Mouse (Mus musculus) skeletal muscle tissue, adult 2 months (tissue): Measurements from ENCODE around the gene Pde4dip.

Experiments
- DNase-seq: peaks from one replicate; pipeline ENCODE4 v3.0.0-alpha.2; 2012; ENCODE audit warnings: low read depth, low spot score

Gene Pde4dip

DNA sequence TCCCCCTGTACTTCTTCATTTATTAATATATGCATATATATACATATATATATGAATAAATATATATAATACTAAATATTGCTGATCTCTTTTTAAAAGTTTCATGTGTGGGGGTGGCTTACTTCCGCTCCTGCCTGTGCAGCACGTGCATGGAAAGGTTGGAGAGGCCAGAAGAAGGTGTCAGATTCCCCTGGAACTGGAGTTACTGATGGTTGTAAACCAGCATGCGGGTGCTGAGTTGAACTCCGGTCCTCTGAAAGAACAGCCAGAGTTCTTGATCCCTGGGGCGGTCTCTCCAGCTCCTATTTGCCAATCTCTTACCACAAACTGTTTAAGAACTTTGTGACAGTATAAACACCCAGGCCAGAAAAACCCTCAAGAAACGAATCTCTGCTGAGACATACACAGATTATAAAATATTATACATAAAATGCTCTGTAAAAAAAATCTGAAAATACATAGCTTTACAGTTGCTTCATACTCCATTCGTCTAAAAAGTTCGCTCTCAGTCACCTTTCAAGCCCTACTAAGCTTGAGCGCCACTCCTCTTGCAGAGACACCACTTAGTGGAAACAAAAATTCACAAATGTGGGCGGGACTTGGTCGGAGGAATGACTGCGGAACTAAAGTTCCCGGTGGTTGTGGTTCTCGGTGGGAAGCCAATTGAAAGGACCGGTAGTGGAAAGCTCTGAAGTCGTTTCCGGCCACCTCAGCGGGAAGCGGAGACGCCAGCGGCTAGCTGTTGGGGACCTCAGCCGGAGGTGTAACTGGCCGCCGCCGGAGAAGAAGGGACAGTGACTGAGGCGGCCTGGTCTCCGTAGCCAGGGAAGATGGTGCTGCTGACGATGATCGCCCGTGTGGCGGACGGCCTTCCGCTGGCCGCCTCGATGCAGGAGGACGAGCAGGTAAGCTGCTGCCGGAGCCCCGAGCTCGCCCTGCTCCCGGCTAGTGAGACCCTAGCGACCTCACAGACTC, 12.3 kb upstream of the Pde4dip start, which contains the start of gene Sec22b:
Gene Sec22b (plus strand): TSS at position 675 of the 975 bp plus-strand sequence.
- peak; percentile 81 for DNase-seq

DNA sequence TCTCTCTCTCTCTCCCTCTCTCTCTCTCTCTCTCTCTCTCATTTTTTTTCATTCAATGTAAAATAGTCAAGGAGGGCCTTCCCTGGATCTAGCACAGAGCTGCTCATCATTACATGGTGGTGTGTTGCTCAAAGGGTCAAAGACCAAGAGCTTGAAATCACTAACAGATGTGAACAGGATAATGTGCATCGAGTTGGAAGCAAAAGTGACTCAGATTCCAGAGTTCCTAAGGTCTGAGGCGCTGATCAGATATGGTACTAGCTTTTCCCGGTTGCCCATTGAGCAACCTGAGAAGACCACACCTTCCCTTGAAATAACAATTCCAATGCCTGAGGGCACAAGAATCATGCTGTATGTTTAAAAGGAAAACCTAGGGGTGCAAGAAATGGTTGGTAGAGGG, 9.9 kb upstream of the Pde4dip start:
- DNase-seq: no peak

DNA sequence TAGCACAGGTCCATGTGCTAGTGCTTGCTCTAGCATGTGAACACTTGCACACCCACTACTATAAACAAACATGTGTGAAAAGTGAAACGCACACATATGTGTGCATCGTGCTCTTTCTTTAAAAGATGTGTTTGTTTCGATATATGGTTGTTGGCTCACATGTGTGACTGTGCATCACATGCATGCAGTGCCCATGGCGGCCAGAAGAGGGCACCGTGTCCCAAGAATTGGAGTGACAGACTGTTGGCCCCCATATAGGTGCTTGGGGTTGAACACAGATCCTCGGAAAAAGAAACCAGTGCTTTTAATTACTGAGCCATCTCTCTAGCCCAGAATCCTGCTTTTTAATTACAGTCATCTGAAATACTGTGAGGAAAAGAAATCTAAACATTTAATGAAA, 6.2 kb upstream of the Pde4dip start:
- DNase-seq: no peak

DNA sequence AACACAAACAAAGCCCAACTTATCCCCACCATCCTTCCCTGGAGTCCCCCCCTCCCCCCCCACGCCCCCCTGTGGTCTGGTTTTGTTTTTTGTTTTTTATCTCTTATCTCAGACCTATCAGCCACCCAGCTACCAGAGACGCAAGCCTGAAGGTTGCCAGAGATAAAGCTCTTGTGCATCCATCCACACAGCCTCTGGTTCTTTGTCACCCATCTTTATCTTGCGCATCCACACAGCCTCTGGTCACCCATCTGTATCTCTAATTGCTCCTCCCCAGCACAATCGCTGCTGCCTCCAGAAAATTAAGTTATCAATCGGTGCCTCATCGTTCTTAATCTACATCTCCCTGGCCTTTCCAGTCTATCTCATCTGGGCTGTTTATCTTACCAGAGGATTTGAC, 1.7 kb upstream of the Pde4dip start:
- no peak for DNase-seq

DNA sequence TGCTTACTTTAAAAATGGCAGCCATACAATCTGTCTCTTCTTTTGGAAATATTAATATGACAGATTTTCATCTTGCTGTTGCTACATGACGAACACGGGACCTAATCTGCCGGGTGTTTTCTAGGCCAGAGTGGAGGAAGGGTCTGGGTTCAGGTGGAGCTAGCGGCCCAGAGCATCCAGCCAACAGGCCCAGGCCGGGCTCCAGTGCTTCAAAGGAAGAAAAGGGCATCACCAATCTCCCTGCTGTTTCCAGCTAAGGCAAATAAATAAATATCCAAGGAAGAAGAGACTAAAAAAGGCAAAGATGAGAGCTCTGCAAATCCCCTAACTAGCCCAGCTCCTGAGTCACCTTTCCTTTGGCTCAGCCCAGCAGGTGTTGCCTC, 731 bp downstream of the Pde4dip start:
- DNase-seq: no peak

DNA sequence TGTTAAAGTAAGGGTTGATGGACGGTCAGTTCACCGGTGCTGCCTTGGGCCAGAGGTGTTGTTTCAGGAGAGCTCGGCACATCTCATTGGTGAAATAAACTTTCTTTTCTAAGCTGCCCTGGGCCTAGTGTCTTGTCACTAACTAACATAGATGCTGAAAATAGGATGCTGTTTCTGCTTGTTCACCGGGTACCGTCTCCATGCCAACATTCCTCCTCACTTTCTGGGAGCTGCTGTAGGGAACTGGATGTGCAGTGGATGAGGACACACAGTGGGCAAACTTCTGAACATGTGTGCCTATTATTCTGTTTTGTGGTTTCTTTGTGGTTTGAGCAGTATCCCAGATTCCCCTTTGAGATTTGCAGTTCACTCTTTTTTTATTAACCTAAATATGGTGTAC, 6.9 kb downstream of the Pde4dip start:
- DNase-seq: no peak

DNA sequence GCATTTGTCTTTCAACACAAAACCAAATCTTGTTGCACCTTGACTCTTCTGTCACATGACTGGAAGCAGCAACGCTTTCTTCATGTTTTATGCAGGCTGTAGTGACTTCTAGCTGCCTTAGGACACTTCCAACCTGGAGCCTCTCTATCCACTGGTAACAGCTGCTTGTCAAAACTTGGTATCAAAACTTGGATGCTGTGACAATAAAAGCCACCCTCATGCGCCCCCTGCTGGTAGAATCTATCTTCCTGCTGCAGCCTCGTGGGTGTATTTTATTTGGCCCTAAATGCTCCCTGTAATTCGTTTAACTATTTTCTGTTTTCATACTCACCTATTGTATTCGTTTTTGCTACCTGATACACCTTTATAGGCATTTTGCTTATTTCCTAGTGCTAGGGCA, 9.3 kb downstream of the Pde4dip start:
- DNase-seq: peak; percentile 68

DNA sequence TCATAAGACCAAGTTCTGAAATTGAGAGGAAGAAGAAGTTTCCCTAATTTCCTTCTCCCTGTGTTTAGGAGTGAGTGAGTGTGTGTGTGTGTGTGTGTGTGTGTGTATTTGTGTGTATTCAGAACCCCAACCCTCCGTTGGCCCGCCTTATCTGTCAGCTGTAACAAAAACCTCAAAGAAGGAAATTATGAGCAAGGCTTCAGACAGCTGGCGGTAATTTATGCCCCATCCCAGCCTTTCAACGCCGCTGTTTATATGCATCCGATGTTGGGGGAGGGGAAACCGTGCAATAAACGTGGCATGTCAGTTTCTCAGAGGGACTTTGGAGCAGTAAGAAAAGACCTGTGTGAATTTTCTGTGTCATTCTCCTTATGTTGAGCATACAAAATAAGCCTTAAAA, 12.2 kb downstream of the Pde4dip start:
- DNase-seq: no peak

DNA sequence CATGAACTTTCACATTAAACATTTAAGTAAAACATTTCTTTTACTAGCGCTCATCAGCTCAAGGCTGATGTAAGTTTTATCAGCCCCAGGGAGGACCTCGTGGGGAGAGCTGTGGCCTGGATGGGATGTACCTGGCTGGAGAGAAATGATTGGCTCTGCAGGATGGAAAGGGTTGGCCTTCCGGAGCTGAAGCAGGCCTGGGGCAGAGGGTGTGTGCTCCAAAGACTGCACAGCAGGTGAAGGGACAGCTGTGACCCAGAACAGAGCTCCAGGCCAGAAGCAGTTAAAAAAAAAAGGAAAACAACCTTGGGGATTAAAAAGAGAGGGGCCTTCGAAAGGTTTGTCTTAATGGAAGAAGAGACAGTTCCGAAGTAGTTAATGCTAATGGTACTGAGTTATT, 13.7 kb downstream of the Pde4dip start:
- no peak for DNase-seq

DNA sequence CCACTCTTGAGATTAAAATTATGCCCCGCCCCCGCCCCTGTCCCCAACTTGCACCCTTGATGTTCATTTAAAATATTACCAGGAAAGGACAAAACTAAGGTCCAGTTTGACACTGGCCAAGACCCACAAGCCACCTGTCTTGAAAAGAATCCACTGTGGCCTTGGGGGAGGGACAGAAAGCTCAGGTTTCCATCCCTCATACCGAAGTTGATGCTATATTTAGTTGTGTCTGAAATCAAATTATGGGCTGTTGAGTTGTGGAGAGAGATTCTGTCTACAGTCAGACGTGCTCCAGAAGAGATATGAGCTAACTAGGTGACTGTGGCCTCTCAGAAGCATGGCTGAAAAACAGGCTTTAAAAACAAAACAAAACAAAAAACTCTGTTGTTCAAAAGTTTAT, 18.8 kb downstream of the Pde4dip start:
- DNase-seq: peak; percentile 81

DNA sequence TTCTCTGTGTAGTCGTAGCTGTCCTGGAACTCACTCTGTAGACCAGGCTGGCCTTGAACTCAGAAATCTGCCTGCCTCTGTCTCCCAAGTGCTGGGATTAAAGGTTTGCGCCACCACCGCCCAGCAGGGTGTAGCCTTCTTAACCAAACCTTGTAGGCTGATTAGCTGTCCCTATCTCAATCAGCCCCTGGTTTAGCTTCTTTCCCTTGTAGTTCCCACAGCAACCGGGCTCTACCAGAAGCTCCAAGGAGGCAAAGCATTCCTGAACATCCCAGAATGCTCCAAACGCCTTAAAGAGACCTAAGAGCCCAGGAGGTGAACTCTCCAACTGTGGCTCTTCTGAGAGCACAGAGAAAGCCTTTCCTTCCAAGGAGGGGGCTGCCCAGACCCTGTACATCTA, 19.8 kb downstream of the Pde4dip start:
- DNase-seq: no peak

DNA sequence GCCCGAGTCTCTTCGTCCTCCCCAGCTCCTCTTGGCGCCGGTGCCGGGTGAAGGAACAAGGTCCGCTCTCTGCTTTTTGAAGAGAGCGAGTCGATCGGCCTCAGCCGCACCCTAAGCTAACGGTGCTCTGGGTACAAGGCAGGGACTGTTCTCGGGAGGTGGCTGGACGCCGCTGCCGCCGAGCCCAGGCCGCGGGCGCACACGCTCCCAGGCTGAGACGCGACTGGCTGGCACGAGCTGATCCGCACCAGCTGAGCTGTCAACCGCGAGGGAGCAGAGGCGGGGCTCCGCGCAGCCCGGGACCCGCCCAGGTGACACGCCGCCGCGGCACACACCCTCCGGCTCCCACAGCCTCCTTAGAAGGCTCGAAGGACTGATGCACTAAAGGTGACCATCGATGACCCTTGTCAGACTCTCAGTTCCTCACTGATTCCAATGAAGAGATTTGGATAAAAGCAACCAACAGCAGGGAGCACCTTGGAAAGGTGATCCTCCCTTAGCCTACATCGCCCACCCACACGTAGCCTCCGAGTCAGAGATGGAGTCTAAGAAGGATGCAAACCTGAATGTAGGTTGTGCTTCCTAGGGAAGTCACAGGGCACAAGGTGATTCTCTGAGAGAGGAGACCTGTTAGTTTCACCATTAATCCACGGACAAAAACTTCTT, 20.4 kb downstream of the Pde4dip start:
- peak; percentile 85 for DNase-seq

DNA sequence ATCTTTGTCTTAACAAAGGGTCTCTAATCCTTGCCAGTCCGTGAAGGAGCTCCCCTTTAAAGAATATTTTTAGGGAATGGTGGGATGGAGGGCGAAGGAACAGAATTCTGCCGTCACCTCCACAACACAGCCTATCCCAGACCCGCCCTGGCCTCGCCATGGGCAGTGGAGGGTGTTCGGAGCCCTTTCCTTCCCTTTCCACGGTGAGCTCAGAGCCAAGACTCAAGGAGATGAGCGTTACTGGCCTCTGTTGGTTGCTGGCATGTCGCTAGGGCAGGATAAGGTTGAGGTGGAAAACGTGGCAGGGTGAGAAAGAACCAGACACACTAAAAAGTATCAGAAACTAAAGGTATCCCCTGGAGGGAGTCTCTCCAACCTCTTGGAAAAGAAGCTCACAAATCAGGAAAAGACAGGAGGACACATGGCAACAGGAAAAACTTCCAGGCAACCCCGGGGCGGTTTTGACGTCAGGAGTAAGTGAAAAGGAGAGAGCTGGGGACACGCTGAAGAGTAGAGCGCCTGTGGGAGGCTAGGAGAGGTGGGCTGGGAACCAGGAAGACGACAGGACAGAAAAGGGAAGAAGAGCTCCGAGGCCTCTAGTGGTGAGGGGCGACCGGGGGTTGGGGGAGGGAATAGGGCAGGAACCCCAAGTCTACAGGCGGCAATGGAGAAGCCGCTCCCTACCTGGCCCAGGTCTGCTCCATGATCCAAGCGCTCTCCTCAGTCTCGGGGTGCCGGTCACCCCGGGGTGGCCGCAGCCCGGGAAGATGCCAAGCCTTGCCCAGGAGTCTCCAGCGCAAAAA, 21.1 kb downstream of the Pde4dip start:
- DNase-seq: no peak

DNA sequence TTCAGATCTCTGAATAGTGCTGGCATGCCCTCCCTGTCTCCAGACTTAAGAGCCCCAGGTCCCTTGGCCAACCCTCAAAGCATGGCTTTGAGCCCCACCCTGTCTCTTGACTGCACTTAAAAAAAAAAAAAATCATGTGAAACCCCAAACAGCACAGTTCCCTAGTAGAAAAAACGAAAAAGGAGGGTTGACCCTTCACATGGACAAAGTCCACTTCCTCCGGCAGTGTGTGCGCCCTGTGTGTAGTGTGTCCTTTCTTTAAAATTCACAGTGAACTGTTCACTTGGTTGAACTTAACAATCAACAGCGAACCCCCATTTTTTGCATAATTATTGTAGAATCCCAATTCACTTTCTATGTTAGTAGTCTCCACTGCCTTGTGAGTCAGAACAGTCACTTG, 21.8 kb downstream of the Pde4dip start:
- no peak for DNase-seq

DNA sequence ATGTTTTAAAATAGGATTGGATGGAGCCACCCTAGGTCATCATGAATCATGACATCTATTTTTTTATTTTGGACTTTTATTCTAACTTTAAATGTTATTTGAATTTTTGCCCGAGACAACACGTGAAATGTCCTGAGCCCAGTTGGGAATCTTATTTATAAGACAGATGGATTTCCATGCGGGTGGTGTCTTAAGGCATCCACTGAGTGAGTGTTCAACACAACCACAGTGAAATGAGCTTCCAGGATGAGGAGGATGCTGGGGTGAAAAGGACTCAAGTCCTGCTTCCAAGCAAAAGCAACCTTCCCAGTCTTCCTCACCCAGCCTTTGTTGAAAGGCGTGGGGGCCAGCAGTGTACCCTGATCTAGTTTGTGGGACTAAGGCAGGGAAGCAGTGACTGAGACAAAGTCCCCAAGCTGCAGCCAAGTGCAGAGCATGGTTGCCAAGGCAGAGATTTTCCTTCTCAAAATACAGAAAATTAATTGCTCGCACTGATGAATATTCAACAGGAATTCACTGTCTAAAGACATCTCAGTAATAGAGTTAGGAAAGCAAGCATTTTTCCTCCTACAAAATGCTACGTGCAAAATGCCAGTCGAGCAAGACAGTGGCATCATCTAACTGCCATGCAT, 27.6 kb downstream of the Pde4dip start:
- DNase-seq: no peak

DNA sequence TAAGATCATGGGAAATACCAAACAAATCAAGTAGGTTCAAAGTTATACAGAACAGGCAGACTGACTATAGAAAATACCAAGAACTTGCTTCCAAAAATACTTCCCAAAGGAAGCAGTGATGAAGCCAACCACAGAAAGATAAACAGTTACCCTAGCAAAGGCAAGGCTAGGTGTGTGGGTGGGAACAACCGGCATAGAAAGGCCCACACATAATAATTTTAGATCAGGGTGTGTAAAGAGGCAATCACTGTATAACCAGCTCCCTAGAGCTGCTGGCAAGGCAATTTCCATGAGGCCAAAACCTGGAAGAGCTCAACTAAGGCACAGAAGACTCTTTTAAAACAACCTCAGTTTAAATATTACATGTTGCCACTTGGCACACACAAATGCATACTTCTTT, 29.1 kb downstream of the Pde4dip start:
- no peak for DNase-seq

DNA sequence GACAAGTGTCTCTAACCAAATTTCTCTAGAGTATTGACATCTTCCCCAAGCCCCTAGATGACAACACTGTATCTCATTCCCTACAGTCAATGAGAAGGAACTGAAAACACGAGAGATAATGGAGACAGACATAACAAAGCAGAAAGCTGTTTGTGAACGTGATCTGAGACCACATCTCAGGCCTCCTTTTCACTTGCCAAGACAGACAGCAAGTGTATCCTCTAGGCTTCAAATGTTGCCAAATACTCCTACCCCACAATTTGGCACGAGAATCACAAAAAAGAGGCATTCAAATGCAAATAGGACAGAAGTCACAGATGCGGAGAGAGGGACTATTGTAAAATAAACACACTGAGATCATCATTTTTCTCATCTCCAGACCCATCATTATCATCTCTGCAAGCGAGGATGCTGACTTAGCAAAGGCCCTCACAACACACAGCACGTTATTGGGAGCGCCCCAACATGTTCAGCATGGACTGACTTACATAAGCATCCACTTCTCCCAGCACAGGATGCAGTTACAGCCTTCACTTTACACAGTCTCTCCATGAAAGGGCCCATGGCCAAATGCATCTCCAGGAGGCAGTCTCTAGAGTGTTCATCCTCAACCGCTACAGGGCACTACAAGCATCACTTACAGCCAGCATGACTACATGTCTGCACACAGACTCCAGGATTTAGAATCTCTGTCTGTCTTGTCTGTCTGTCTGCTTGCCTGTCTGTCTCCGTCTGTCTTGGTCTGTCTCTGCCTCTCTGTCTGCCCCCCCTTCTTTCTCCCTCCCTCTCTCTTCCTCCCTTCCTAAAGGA, 33.7 kb downstream of the Pde4dip start:
- DNase-seq: no peak

DNA sequence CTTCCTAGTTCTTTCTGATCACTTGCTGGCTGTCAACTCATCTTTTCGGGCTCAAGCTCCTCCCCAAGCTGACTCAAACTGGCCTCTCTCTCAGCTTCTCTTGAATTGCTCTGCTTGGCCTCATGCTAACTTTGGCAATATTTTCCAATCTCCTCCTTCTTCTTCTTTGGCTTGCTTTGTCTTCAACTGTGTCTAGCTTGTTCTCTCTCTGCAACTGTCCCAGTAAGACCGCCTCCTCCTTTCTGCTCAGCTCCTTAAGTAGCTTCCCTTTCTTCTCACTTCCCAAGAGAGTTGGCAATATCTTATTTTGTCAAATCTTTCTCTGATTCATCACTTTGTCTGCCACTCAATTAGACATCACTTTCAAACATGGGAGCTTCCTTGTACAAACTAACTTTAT, 36.7 kb downstream of the Pde4dip start:
- no peak for DNase-seq

DNA sequence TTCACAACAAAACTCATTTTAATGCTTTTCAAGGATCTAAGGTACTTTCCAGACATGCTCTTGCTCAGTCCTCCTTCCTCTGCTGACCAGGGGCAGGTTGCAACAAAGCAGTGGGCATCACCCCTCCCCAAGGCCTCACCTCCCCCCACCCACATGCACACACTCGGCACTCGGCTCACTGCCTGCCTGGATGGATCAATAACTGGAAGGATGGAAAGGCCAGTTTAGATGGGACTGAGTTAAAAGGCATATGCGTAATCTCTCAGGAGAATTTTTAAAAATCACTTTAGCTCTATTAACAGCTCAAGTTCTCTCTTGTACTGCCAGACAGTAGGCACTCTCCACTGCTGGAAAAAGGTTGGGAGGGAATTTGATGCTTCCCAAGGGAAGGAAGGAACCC, 40.9 kb downstream of the Pde4dip start:
- DNase-seq: no peak

DNA sequence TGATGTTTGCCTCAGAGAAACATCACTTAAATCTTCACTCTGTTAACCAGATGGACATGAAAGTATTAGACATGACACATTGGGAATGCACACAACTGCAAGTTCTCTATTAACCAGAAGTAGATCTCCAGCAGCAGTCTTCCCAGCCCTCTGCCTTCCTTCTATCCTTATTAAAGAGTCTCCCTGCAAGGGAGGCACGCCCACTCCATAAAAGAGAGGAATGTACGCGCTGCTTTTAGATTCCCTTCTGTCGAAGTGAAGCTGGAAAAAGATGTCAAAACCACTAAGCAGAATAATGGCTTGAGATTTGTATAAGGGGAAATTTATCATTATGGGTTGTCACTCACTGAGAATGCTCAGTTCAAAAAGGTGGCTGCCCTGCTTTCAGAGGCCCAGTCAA, 42.1 kb downstream of the Pde4dip start:
- no peak for DNase-seq

DNA sequence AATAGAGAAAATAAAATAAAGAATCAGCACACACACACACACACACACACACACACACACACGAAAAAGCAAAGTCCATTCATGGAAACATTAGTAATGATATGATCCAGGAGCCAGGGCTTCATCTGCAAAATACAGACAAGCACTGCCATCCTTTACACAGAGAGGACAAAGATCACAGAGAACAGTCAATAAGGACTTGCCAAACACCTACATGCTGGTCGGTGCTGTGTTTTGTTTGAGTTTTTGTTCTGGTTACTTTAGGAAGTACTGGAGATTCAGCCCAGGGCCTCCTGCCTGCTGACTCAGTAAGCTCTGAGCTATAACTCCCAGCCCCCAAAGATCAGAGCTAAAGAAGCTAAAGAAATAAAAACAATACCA, 43.7 kb downstream of the Pde4dip start:
- DNase-seq: no peak
